Mouse (Mus musculus) layer of hippocampus, postnatal 25 days (tissue): ENCODE data around the gene Zfp979. TPM values are rescaled to one million over a fixed set of nuclear protein-coding genes. Genes with fewer than 3 reads are reported as not detected.
"Not testable (repeated sequence)": the region's sequence is repeated elsewhere in the genome, so short reads cannot be mapped to it uniquely, and the experiment has no call there.

ENCODE experiments used
- DNase-seq, 2 experiments: peaks; one replicate each; pipeline ENCODE4 v3.0.0; 2022; ENCODE audit warnings: mixed read lengths in 2 of 2, low spot score in 1 of 2; ENCODE audit errors: extremely low spot score in 1 of 2
- total RNA-seq, 2 experiments: library from RNA; stranded (reverse); gene quantifications; 2 replicates each; pipeline ENCODE4 v1.2.3; 2021

Zfp979 gene
- total RNA-seq: under 1 TPM; 0.31 to 0.44 TPM

GRCm38 (mm10) chr4:147642413-147642812, at the start of gene Zfp979:
Zfp979 (minus strand) TSS chr4:147642513.
- DNase-seq: not testable (repeated sequence)

- not testable (repeated sequence) for DNase-seq
These were observed 12.9 kb upstream of the Zfp979 start for GRCm38 (mm10) chr4:147655245-147655644.

GRCm38 (mm10) chr4:147647407-147647806, 5.1 kb upstream of the Zfp979 start:
- not testable (repeated sequence) for DNase-seq

- DNase-seq: not testable (repeated sequence)
These were observed 381 bp downstream of the Zfp979 start for GRCm38 (mm10) chr4:147641932-147642331.

- not testable (repeated sequence) for DNase-seq
These were observed 8.5 kb downstream of the Zfp979 start for GRCm38 (mm10) chr4:147633818-147634262.

- DNase-seq: not testable (repeated sequence)
These were observed 35.8 kb downstream of the Zfp979 start for GRCm38 (mm10) chr4:147606511-147606910.

GRCm38 (mm10) chr4:147605521-147605920, 36.8 kb downstream of the Zfp979 start:
- DNase-seq: no peak

- DNase-seq: no peak
These were observed 38.5 kb downstream of the Zfp979 start for GRCm38 (mm10) chr4:147603806-147604205.

- DNase-seq: no peak
These were observed 40.4 kb downstream of the Zfp979 start for GRCm38 (mm10) chr4:147601881-147602280.

GRCm38 (mm10) chr4:147598831-147599230, 43.5 kb downstream of the Zfp979 start:
- no peak for DNase-seq

GRCm38 (mm10) chr4:147597685-147598084, 44.6 kb downstream of the Zfp979 start:
- no peak for DNase-seq

- DNase-seq: not testable (repeated sequence)
These were observed 47.7 kb downstream of the Zfp979 start for GRCm38 (mm10) chr4:147594630-147595029.

GRCm38 (mm10) chr4:147586511-147587473, 55.5 kb downstream of the Zfp979 start:
- no peak for DNase-seq

GRCm38 (mm10) chr4:147579371-147579770, 62.9 kb downstream of the Zfp979 start:
- not testable (repeated sequence) for DNase-seq

- DNase-seq: not testable (repeated sequence)
These were observed 71.2 kb downstream of the Zfp979 start for GRCm38 (mm10) chr4:147571156-147571555.

GRCm38 (mm10) chr4:147565426-147566220, 76.7 kb downstream of the Zfp979 start:
- no peak for DNase-seq

Other genes starting within 250 kb of the Zfp979 start
- gene Zfp982, start 150.1 kb downstream of the Zfp979 start, total RNA-seq: 1 to 10 TPM; 2.2 to 3.2 TPM
- gene Gm16503, start 102.3 kb downstream of the Zfp979 start, total RNA-seq: under 1 TPM; 0.30 to 0.35 TPM
- gene Zfp985, start 89.2 kb downstream of the Zfp979 start, total RNA-seq: not detected
- not detected for gene Zfp534, start 60.0 kb upstream of the Zfp979 start, total RNA-seq
- 1 to 10 TPM; 1.9 to 2.7 TPM for gene Zfp984, start 167.3 kb upstream of the Zfp979 start, total RNA-seq
- 10 to 100 TPM; 17.4 to 18.1 TPM for gene Zfp933, start 205.9 kb upstream of the Zfp979 start, total RNA-seq
- 10 to 100 TPM; 15.2 to 26.5 TPM for gene Miip, start 226.3 kb upstream of the Zfp979 start, total RNA-seq
- 1 to 10 TPM; 7.9 to 8.5 TPM for gene Fv1, start 226.5 kb upstream of the Zfp979 start, total RNA-seq